Mouse (Mus musculus): Measurements from ENCODE around the gene Emilin2.

- TF ChIP-seq TAL1 (IDR thresholded peaks at IDR 0.05; ENCODE audit: low read length) (no peak), GATA1 (IDR thresholded peaks at IDR 0.05; ENCODE audit: low read length) (no peak)
These were observed 95.5 kb downstream of the Emilin2 start for GRCm38 (mm10) chr17:71216263-71216662.
